11 mouse cellular contexts compared by ENCODE assay signal in the genomic region with DNA sequence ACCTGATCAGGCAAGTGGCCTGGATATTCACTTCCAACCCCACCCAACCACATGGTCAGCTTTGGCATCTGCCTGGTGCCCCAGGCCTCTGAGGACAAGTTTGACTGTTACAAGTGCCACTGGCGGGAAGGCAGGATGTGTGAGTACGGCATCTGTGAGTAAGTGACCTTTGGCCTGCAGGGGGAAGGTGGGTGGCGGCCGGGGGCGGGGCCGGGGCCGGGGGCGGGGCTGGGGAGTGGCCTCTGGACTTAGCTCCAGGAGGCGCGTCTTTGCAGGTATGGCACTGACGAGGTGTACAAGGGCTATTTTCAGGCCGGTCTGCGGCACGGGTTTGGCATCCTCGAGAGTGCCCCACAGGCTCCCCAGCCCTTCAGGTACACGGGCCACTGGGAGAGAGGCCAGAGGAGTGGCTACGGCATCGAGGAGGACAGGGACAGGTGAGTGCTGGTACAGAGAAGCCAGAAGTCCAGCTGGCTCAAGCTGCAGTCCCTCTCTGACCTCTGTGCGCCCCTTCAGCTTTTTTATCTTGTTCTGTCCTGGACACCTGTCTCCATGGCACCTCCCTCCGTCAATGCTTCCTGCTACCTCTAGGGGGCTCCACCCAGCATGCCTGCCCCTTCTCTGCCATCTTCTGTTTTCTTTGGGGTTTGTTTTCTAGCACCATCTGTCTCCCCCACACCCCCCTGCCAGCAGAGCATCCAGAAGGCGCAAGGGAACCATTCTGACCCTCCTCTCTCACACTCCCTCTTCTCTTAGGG. TPM values are rescaled to one million over a fixed set of nuclear protein-coding genes. Genes with fewer than 3 reads are reported as not detected.
DNase-seq lines count a peak whose midpoint lies in the region; ATAC-seq and TF ChIP-seq lines count a peak whose summit lies in the region.
"Had no signal": no experiment of that assay in that cellular context is flagged by ENCODE, and none has a peak within 500 bp of the region (broad histone marks: within the 10 kb centered on the region; RNA-seq: fewer than 3 reads in every experiment).

No protein-coding gene starts in this region.

- no peak for TF ChIP-seq EP300 in stomach, postnatal 0 days (optimal IDR thresholded peaks at IDR 0.05)

- H3K4me1 ChIP-seq in thymus, adult 2 months (replicated peaks; ENCODE audit: control insufficient read depth, insufficient read depth, low read length): peaks cover 87% of the 10 kb centered on the region
- no peaks in the 10 kb centered on the region for H3K4me1 ChIP-seq in stomach, postnatal 0 days (replicated peaks; ENCODE audit: control insufficient read depth, insufficient read depth)
- H3K4me1 ChIP-seq in lung, adult 2 months (ENCODE audit: control insufficient read depth, insufficient read depth, low read length): peaks cover 12% of the 10 kb centered on the region

- no peaks in the 10 kb centered on the region for H3K27me3 ChIP-seq in thymus, adult 2 months (ENCODE audit: control insufficient read depth, insufficient read depth, low read length)
- no peaks in the 10 kb centered on the region for H3K27me3 ChIP-seq in stomach, postnatal 0 days (ENCODE audit: control insufficient read depth, insufficient read depth, low read length)
- H3K27me3 ChIP-seq: embryonic facial prominence, embryonic 15.5 days had no signal

- no peak overlapping the region for H3K4me3 ChIP-seq in thymus, adult 2 months (ENCODE audit: control insufficient read depth, insufficient read depth, low read length)
- H3K4me3 ChIP-seq in stomach, postnatal 0 days (ENCODE audit: low read depth, low read length): no peak overlapping the region
- no peak overlapping the region for H3K4me3 ChIP-seq in lung, adult 2 months (replicated peaks; ENCODE audit: extremely low read depth, low read depth, low read length)
- H3K4me3 ChIP-seq: embryonic facial prominence, embryonic 15.5 days had no signal

- 86% methylated on average over 21 of the region's 21 CpGs for WGBS in thymus, adult 2 months
- WGBS in stomach, postnatal 0 days: 26% methylated on average over 19 of the region's 21 CpGs
- WGBS in lung, adult 2 months: 38% methylated on average over 21 of the region's 21 CpGs

- H3K9ac ChIP-seq in stomach, postnatal 0 days (ENCODE audit: low read length): no peak overlapping the region
- H3K9ac ChIP-seq: embryonic facial prominence, embryonic 15.5 days had no signal

- H3K9me3 ChIP-seq in stomach, postnatal 0 days (ENCODE audit: control insufficient read depth, low read length): no peaks in the 10 kb centered on the region
- H3K9me3 ChIP-seq: embryonic facial prominence, embryonic 15.5 days had no signal

- ATAC-seq in stomach, postnatal 0 days (ENCODE audit: low FRiP score, low TSS enrichment): peak; percentile 73

- peak; percentile 17; the same call in 1 of the 2 replicates for TF ChIP-seq CTCF in thymus, adult 2 months (IDR thresholded peaks at IDR 0.05; ENCODE audit: borderline replicate concordance, control insufficient read depth, extremely low read depth, insufficient read depth, low read length, poor library complexity)
- peak; percentile 55 for TF ChIP-seq CTCF in stomach, postnatal 0 days (IDR thresholded peaks at IDR 0.05; ENCODE audit: low read depth)
- no peak for TF ChIP-seq CTCF in lung, adult 2 months (IDR thresholded peaks at IDR 0.05; ENCODE audit: insufficient read depth, low read length)

- H3K4me2 ChIP-seq in stomach, postnatal 0 days (replicated peaks; ENCODE audit: low read depth): no peak overlapping the region
- H3K4me2 ChIP-seq: embryonic facial prominence, embryonic 15.5 days had no signal

- no peak for TF ChIP-seq POLR2A in thymus, adult 2 months (IDR thresholded peaks at IDR 0.05; ENCODE audit: control insufficient read depth, extremely low read depth, insufficient read depth, low read length, poor library complexity)
- no peak for TF ChIP-seq POLR2A in lung, adult 2 months (IDR thresholded peaks at IDR 0.05; ENCODE audit: borderline replicate concordance, extremely low read depth, low read depth, low read length)

- H3K36me3 ChIP-seq in thymus, adult 2 months (ENCODE audit: control insufficient read depth, insufficient read depth, low read length): peaks cover 25% of the 10 kb centered on the region
- 0 out of 2 replicates have a peak, but pooled peaks cover 2% of the 10 kb centered on the region for H3K36me3 ChIP-seq in stomach, postnatal 0 days (ENCODE audit: control insufficient read depth, insufficient read depth, low read length)

- no peak overlapping the region for H3K27ac ChIP-seq in thymus, adult 2 months (ENCODE audit: control insufficient read depth, insufficient read depth, low read length)
- no peak overlapping the region for H3K27ac ChIP-seq in stomach, postnatal 0 days (replicated peaks)
- H3K27ac ChIP-seq: embryonic facial prominence, embryonic 15.5 days had no signal

- DNase-seq in thymus, adult 2 months: peak; percentile 3
- no peak for DNase-seq in thymus, postnatal 0 days (ENCODE audit: low spot score)
- DNase-seq in embryo, embryonic 10.5 days (ENCODE audit: low spot score): peak; percentile 46
- peak; percentile 63 for DNase-seq in kidney, postnatal 14 days
- DNase-seq in stomach, postnatal 0 days (ENCODE audit: low spot score): peak; percentile 86
- DNase-seq in adrenal gland, adult 18-20 months (ENCODE audit: low spot score in 2 of 2): no peak
- no peak for DNase-seq in gastrocnemius, adult 8-10 months (ENCODE audit: low spot score in 2 of 2)
- DNase-seq in lung, adult 2 months: no peak

RNA-seq across cellular contexts. Expression of a gene that starts 10.3 kb away (rescaled TPM):
- polyA plus RNA-seq in thymus, adult 2 months (2012; rRNA removed): 11.3 and 12.3 TPM in 2 replicates
- 6.2 and 7.1 TPM in 2 replicates for polyA plus RNA-seq in thymus, postnatal 0 days (2015; fragmentation: Nextera tagmentation; extraction: Ambion mirVana)
- 1.5 and 1.6 TPM in 2 replicates for polyA plus RNA-seq in stomach, postnatal 0 days (2015; fragmentation: Nextera tagmentation; extraction: Ambion mirVana)
- total RNA-seq in adrenal gland, adult 18-20 months (2021): 1 to 10 TPM; 2.1 to 4.7 TPM
- under 1 TPM; 0.41 to 0.81 (median 0.64) TPM for total RNA-seq in gastrocnemius, adult 8-10 months (2022)
- 4.1 and 4.3 TPM in 2 replicates for polyA plus RNA-seq in lung, adult 2 months (2012; rRNA removed)

RNA-seq across cellular contexts. Expression of a gene that starts 10.5 kb away (rescaled TPM):
- 142 and 145 TPM in 2 replicates for polyA plus RNA-seq in thymus, adult 2 months (2012; rRNA removed)
- polyA plus RNA-seq in thymus, postnatal 0 days (2015; fragmentation: Nextera tagmentation; extraction: Ambion mirVana): 3.7 and 4.9 TPM in 2 replicates
- 5.5 and 6.1 TPM in 2 replicates for polyA plus RNA-seq in stomach, postnatal 0 days (2015; fragmentation: Nextera tagmentation; extraction: Ambion mirVana)
- total RNA-seq in adrenal gland, adult 18-20 months (2021): 10 to 100 TPM; 16.5 to 32.6 TPM
- total RNA-seq in gastrocnemius, adult 8-10 months (2022): 1 to 10 TPM; 2.6 to 3.2 (median 2.9) TPM
- polyA plus RNA-seq in lung, adult 2 months (2012; rRNA removed): 118 and 120 TPM in 2 replicates

RNA-seq across cellular contexts. Expression of a gene that starts 26.5 kb away (rescaled TPM):
- polyA plus RNA-seq in thymus, adult 2 months (2012; rRNA removed): 0.74 and 1.7 TPM in 2 replicates
- polyA plus RNA-seq in thymus, postnatal 0 days (2015; fragmentation: Nextera tagmentation; extraction: Ambion mirVana): 0.67 and 0.82 TPM in 2 replicates
- polyA plus RNA-seq in stomach, postnatal 0 days (2015; fragmentation: Nextera tagmentation; extraction: Ambion mirVana): not detected in 2 replicates
- not detected for total RNA-seq in adrenal gland, adult 18-20 months (2021)
- 1 to 10 TPM in 2 of 4 experiments, under 1 TPM in 2; 0.65 to 2.2 (median 0.90) TPM for total RNA-seq in gastrocnemius, adult 8-10 months (2022)
- polyA plus RNA-seq in lung, adult 2 months (2012; rRNA removed): not detected in 2 replicates
- total RNA-seq: left cerebral cortex, postnatal 10 days had no signal
- polyA plus RNA-seq: embryonic facial prominence, embryonic 15.5 days; heart, postnatal 0 days had no signal

RNA-seq across cellular contexts. Expression of a gene that starts 32.4 kb away (rescaled TPM):
- polyA plus RNA-seq in thymus, adult 2 months (2012; rRNA removed): 0.19 and 0.22 TPM in 2 replicates
- 0.14 and 0.18 TPM in 2 replicates for polyA plus RNA-seq in thymus, postnatal 0 days (2015; fragmentation: Nextera tagmentation; extraction: Ambion mirVana)
- 0.10 and 0.18 TPM in 2 replicates for polyA plus RNA-seq in stomach, postnatal 0 days (2015; fragmentation: Nextera tagmentation; extraction: Ambion mirVana)
- not detected for total RNA-seq in adrenal gland, adult 18-20 months (2021)
- not detected for total RNA-seq in gastrocnemius, adult 8-10 months (2022)
- 0.10 TPM in 1 of 2 replicates, not detected in the other for polyA plus RNA-seq in lung, adult 2 months (2012; rRNA removed)
- polyA plus RNA-seq: heart, postnatal 0 days had no signal

RNA-seq across cellular contexts. Expression of a gene that starts 45.9 kb away (rescaled TPM):
- polyA plus RNA-seq in thymus, adult 2 months (2012; rRNA removed): 0.08 TPM in 1 of 2 replicates, not detected in the other
- not detected in 2 replicates for polyA plus RNA-seq in thymus, postnatal 0 days (2015; fragmentation: Nextera tagmentation; extraction: Ambion mirVana)
- polyA plus RNA-seq in stomach, postnatal 0 days (2015; fragmentation: Nextera tagmentation; extraction: Ambion mirVana): not detected in 2 replicates
- total RNA-seq in adrenal gland, adult 18-20 months (2021): not detected
- not detected for total RNA-seq in gastrocnemius, adult 8-10 months (2022)
- not detected in 2 replicates for polyA plus RNA-seq in lung, adult 2 months (2012; rRNA removed)
- total RNA-seq: left cerebral cortex, postnatal 10 days had no signal
- polyA plus RNA-seq: embryonic facial prominence, embryonic 15.5 days; heart, postnatal 0 days had no signal

Comparison
In these comparisons a context has a peak if more than half of its experiments do, and no peak if none do; other contexts are left out.
1. DNase-seq: peak in thymus, adult 2 months (single experiment), embryo, embryonic 10.5 days (single experiment), kidney, postnatal 14 days (single experiment) and stomach, postnatal 0 days (single experiment); none in thymus, postnatal 0 days (single experiment), adrenal gland, adult 18-20 months (0 of 2), gastrocnemius, adult 8-10 months (0 of 2) and lung, adult 2 months (single experiment).
2. RNA of a gene that starts 10.5 kb away (polyA plus RNA-seq): 142 to 145 TPM in thymus, adult 2 months and 118 to 120 TPM in lung, adult 2 months; 5.5 to 6.1 TPM in stomach, postnatal 0 days and 3.7 to 4.9 TPM in thymus, postnatal 0 days; every median in the first group is over 10 times any median in the second.